Mouse (Mus musculus): ENCODE measurements at regions not wholly inside any gene's neighbourhood (a gene's known extent, or its start where the extent isn't known, plus 50 kb on each side); places are given as distances from the start of the nearest gene placed in this dataset.
A peak's percentile ranks its signal among the peaks of the same experiment; 100 is the strongest.

GRCm38 (mm10) chr9:8273253-8273652 is 139.2 kb upstream of the Cep126 start:
- ATAC-seq (ENCODE audit: low TSS enrichment), result no peak

- no peak for ATAC-seq (ENCODE audit: low TSS enrichment)
These were observed 115.4 kb upstream of the Cep126 start for GRCm38 (mm10) chr9:8249542-8249941.

GRCm38 (mm10) chr9:8228078-8228477 is 94.0 kb upstream of the Cep126 start:
- no peak for ATAC-seq (ENCODE audit: low TSS enrichment)

- ATAC-seq (ENCODE audit: low TSS enrichment), result peak; percentile 59; the same call in 1 of the 2 replicates
These were observed 92.3 kb upstream of the Cep126 start for GRCm38 (mm10) chr9:8226415-8226814.

GRCm38 (mm10) chr9:8208855-8209254 is 74.8 kb upstream of the Cep126 start:
- peak; percentile 95 for ATAC-seq (ENCODE audit: low TSS enrichment)

- ATAC-seq (ENCODE audit: low TSS enrichment), result no peak
These were observed 51.3 kb upstream of the Cep126 start for GRCm38 (mm10) chr9:8185433-8185832.
